Mouse (Mus musculus) limb, embryonic 12.5 days (tissue): Measurements from ENCODE around the gene Slc7a1. TPM values are rescaled to one million over a fixed set of nuclear protein-coding genes. Genes with fewer than 3 reads are reported as not detected.
"Not testable (repeated sequence)": the region's sequence is repeated elsewhere in the genome, so short reads cannot be mapped to it uniquely, and the experiment has no call there.

ENCODE experiments used
- ATAC-seq: fragments of 200-750 bp; cut with Nextera tagmentation; 2 replicates; pipeline ENCODE4 v1.8.0; 2017; ENCODE audit warnings: low read depth, moderate TSS enrichment; ENCODE audit not compliant: insufficient number of reproducible peaks, insufficient read depth, low FRiP score, low TSS enrichment
- H3K27ac ChIP-seq: fragments of 300-500 bp; sonication (generic); 2 replicates; pipeline ENCODE4 v1.5.1; 2016; ENCODE audit warnings: mild to moderate bottlenecking, moderate library complexity
- H3K27me3 ChIP-seq: fragments of 300-500 bp; sonication (generic); 2 replicates; pipeline ENCODE4 v1.6.1; 2016; ENCODE audit warnings: mild to moderate bottlenecking, moderate library complexity
- H3K36me3 ChIP-seq: fragments of 300-500 bp; sonication (generic); 2 replicates; pipeline ENCODE4 v1.6.1; 2016; ENCODE audit warnings: mild to moderate bottlenecking, moderate library complexity
- H3K4me1 ChIP-seq: fragments of 300-500 bp; sonication (generic); replicated peaks from 2 replicates; pipeline ENCODE4 v1.6.1; 2016
- H3K4me2 ChIP-seq: fragments of 300-500 bp; sonication (generic); 2 replicates; pipeline ENCODE4 v1.6.1; 2016; ENCODE audit warnings: mild to moderate bottlenecking, moderate library complexity
- H3K4me3 ChIP-seq: fragments of 300-500 bp; sonication (generic); replicated peaks from 2 replicates; pipeline ENCODE4 v1.5.1; 2016; ENCODE audit warnings: mild to moderate bottlenecking
- H3K9ac ChIP-seq: fragments of 300-500 bp; sonication (generic); replicated peaks from 2 replicates; pipeline ENCODE4 v1.6.1; 2016; ENCODE audit warnings: mild to moderate bottlenecking, moderate library complexity
- H3K9me3 ChIP-seq: fragments of 300-500 bp; sonication (generic); 2 replicates; pipeline ENCODE4 v1.6.1; 2016; ENCODE audit warnings: mild to moderate bottlenecking, moderate library complexity
- WGBS: fragments of 180-500 bp; shearing (Covaris S2); methylation state at CpG from one replicate; pipeline ENCODE4 v1.1.7; 2016; 5-methylcytosine and 5-hydroxymethylcytosine counted together
- polyA plus RNA-seq: library from polyadenylated mRNA; unstranded; fragments of >200 nt; fragmentation: Nextera tagmentation; extraction: Ambion mirVana; gene quantifications from 2 replicates; pipeline ENCODE4 v1.2.1, GENCODE M21; 2016

The Slc7a1 gene
- polyA plus RNA-seq, 1 experiment from 2014 or later = 12.0 TPM

DNA sequence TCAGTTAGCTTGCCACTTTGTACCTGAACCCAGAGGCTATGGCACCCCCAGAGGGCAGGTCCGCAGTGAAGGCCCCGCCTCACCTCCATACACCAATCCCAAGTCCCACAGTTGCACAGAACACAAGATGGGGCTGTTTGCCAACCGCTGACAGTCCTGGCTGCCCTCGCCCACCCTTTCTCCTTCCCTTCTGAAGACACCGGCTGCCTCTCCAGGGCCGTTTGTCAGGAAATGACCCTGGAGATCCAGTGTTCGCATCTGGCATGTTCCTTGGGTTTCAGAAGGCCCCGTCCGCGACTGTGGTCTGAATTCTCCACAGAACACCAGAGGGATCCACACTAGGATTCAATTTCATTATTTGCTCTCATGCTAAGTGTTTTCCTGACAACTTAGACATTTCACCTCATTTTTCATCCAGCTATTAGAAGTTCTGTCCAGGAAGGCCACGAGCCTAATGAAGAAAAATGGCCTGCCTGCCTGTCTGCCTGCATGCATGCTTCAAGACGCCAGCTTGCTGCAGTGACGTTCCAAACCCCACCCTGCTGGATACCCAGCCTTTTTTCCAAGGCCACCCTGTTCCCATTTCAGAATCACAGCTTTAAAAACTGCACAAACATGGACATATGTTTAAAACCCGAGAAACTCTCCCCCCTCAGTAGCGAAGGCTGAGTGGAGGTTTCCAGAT is 50.2 kb downstream of the Slc7a1 start:
- H3K9me3 ChIP-seq = no peaks in the 10 kb centered on the region
- peak; percentile 53; the same call in 1 of the 2 replicates for ATAC-seq
- H3K27me3 ChIP-seq = no peaks in the 10 kb centered on the region
- WGBS = 47% methylated on average over 15 of the region's 15 CpGs
- H3K27ac ChIP-seq = no peak overlapping the region
- no peak overlapping the region for H3K4me3 ChIP-seq
- no peak overlapping the region for H3K4me2 ChIP-seq
- H3K4me1 ChIP-seq = peaks cover 27% of the 10 kb centered on the region
- H3K36me3 ChIP-seq = no peaks in the 10 kb centered on the region
- H3K9ac ChIP-seq = no peak overlapping the region

GRCm38 (mm10) chr5:148348153-148348552 is 51.6 kb downstream of the Slc7a1 start:
- Histone ChIP-seq H3K9ac (no peak overlapping the region), H3K9me3 (no peaks in the 10 kb centered on the region), H3K4me1 (peaks cover 26% of the 10 kb centered on the region), H3K4me3 (no peak overlapping the region), H3K4me2 (no peak overlapping the region), H3K27ac (no peak overlapping the region), H3K27me3 (no peaks in the 10 kb centered on the region), H3K36me3 (no peaks in the 10 kb centered on the region)
- 62% methylated on average over 8 of the region's 8 CpGs for WGBS
- no peak for ATAC-seq

DNA sequence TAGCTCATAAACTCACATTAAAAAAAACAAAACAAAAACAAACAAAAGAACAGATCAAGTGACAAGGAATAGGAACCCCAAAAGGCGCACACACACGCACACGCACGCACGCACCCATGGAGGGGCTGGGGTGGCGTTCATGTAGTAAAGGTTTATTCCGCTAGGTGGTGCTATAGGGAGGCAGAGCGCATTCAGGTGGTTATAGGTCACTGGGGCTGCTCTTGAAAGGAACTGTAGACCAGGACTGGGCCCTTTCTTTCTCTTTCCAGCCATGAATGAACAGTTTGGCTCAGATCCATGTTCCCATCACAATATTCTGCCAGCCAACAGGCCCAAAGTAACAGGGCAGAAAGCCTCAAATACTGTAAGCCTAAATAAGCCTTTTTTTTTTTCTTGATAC is 53.2 kb downstream of the Slc7a1 start:
- 81% methylated on average over 8 of the region's 8 CpGs for WGBS
- H3K4me2 ChIP-seq = no peak overlapping the region
- no peaks in the 10 kb centered on the region for H3K36me3 ChIP-seq

GRCm38 (mm10) chr5:148344374-148344773 is 55.3 kb downstream of the Slc7a1 start:
- Histone ChIP-seq H3K9ac (no peak overlapping the region), H3K4me3 (no peak overlapping the region), H3K36me3 (no peaks in the 10 kb centered on the region), H3K27me3 (no peaks in the 10 kb centered on the region), H3K27ac (peak overlapping the region; percentile 72; the same call in 1 of the 2 replicates), H3K4me2 (no peak overlapping the region), H3K4me1 (peaks cover 31% of the 10 kb centered on the region), H3K9me3 (no peaks in the 10 kb centered on the region)
- 67% methylated on average over 5 of the region's 5 CpGs for WGBS
- no peak for ATAC-seq

More for the DNA sequence above, 53.2 kb downstream of the Slc7a1 start:
- H3K4me3 ChIP-seq = no peak overlapping the region
- no peak overlapping the region for H3K9ac ChIP-seq
- H3K9me3 ChIP-seq = no peaks in the 10 kb centered on the region
- no peaks in the 10 kb centered on the region for H3K27me3 ChIP-seq
- H3K27ac ChIP-seq = no peak overlapping the region
- no peak for ATAC-seq
- peaks cover 39% of the 10 kb centered on the region for H3K4me1 ChIP-seq

DNA sequence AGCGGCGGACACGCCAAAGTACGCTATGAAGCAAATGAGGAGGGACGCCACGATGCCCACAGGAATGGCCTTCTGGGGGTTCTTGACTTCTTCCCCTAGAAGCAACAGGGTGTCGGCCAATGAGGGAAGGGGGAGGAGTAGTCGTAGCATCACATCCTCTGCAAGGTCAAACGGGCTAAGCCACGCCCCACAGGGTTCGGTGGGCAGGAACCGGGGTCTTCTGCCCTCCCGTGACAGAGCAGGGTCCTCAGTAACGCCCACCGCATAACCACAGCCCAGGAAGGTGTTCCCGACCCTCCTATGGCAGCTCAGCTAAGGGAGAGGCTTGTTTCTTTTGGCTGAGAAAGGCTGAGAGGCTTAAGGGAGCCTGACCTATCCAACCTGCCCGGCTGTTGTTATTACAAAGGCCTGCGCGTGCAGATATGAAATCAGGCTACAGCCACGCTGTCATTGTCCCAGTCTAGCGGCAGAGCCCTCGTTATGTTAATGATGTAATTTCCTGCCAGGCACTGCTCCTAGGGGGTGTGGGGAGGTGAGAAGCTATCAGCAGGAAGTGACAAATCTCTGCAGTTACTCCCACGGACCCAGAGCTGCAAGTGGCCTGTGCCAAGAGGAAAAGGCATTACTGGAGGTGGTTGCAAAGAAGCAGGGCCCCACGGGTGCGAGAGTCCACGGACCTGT is 57.5 kb downstream of the Slc7a1 start:
- H3K9ac ChIP-seq = peak overlapping the region; percentile 34; the same call in 1 of the 2 replicates
- no peaks in the 10 kb centered on the region for H3K36me3 ChIP-seq
- peak overlapping the region; percentile 83 for H3K27ac ChIP-seq
- H3K4me2 ChIP-seq = peak overlapping the region; percentile 53
- H3K4me3 ChIP-seq = peak overlapping the region; percentile 28
- no peaks in the 10 kb centered on the region for H3K9me3 ChIP-seq
- 26% methylated on average over 26 of the region's 26 CpGs for WGBS
- H3K4me1 ChIP-seq = peaks cover 25% of the 10 kb centered on the region
- H3K27me3 ChIP-seq = no peaks in the 10 kb centered on the region
- ATAC-seq = peak; percentile 52; the same call in 1 of the 2 replicates

DNA sequence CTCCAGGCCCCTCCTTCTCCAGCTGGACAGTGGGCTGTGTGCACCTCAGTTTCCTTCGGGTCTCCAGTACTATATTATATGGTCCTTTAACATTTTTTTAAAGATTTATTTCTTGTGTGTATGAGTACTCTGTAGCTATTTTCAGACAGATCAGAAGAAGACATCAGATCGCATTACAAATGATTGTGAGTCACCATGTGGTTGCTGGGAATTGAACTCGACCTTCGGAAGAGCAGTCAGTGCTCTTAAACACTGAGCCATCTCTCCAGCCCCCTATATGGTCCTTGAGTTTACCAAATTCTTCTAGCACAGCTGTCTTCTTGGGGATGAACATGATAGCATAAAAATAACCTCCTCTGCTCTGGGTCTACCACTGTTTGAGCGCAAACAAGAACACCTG is 60.6 kb downstream of the Slc7a1 start:
- H3K4me3 ChIP-seq = no peak overlapping the region
- 91% methylated on average over 5 of the region's 5 CpGs for WGBS
- H3K36me3 ChIP-seq = peaks cover 17% of the 10 kb centered on the region; the same call in 1 of the 2 replicates
- peaks cover 22% of the 10 kb centered on the region for H3K4me1 ChIP-seq
- H3K9me3 ChIP-seq = no peaks in the 10 kb centered on the region
- H3K4me2 ChIP-seq = no peak overlapping the region
- no peak overlapping the region for H3K9ac ChIP-seq
- H3K27me3 ChIP-seq = no peaks in the 10 kb centered on the region
- H3K27ac ChIP-seq = no peak overlapping the region
- no peak for ATAC-seq

DNA sequence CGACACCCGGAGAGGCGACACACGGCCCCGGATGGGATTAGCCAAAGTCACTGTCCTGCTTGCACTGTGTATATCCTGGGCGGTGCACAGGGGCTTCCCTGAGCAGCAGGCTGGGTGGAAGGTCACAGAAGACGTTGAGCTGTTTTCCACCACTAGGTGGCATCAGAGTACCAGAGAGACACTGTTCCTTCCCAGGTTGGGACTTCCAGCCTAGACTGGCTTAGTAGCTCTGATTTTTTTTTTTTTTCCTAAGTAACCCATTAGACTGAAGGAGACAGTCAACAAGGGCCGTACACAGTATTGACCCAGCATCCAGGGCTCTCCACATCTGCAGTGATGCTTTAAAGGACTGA is 67.1 kb downstream of the Slc7a1 start:
- H3K4me3 ChIP-seq = no peak overlapping the region
- no peak overlapping the region for H3K9ac ChIP-seq
- peak; percentile 65 for ATAC-seq
- H3K4me1 ChIP-seq = peaks cover 10% of the 10 kb centered on the region
- no peaks in the 10 kb centered on the region for H3K27me3 ChIP-seq
- no peaks in the 10 kb centered on the region for H3K9me3 ChIP-seq
- 30% methylated on average over 8 of the region's 8 CpGs for WGBS
- H3K4me2 ChIP-seq = no peak overlapping the region
- peaks cover 36% of the 10 kb centered on the region; the same call in 1 of the 2 replicates for H3K36me3 ChIP-seq
- no peak overlapping the region for H3K27ac ChIP-seq

DNA sequence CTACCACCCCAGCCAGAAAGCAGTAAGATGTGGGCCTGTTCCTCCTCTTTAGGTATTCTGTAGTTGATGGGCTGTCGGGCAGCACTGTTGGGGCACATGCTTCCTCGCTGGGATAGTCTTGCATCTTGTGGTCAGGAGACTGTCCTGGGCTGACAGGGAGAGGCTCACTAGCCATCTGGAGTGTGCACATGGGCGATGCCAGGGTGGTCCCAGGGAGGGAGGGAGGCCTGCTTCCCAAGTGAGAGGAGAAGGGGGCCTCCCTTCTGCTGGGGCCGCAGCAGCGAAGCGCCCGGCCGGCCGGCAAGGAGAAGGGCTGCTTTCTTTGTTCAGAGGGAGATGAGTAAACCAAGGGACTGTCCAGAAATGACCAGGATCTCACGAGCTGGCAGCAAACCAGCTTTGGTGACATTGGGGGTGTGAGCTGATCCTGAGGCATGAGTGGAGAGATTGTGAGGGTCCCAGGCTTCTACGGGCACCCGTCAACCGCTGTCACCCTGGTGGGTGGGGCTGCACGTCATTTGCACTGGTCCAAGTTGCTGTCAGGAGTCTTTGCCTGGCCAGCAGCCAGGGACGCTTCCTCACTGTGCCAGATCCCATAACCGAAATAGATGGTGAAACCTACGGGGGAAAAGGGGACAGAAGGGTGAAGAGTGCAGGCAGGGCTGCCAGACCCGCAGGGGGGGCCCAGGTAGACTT is 67.6 kb downstream of the Slc7a1 start:
- ATAC-seq = no peak
- WGBS = 89% methylated on average over 18 of the region's 18 CpGs

DNA sequence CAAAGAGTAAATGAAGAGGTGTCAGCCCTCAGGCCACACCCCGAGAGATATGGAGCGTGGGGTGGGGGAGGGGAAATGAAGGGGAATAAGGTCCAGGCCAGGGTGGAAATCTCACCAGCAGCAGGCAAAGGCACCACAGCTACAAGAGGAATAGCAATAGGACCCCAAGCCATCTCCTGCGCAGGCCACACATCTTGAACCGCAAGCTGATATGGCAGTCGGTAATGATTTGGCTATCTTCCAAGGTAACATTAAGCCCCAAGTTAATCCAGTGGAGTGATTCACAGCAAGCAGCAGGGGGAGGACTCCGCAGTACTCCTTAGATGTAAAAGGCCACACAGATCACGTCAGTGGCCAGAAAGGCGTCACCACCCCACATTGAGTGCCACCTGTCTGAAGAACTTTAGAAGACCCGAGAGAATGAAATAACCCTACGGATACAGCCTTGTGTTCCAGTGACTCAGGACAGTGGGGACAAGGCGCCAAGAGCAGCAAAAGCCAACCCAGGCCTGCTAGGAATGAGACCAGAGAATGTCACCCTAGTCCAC is 68.4 kb downstream of the Slc7a1 start:
- no peak overlapping the region for H3K27ac ChIP-seq
- ATAC-seq = no peak
- H3K36me3 ChIP-seq = peaks cover 34% of the 10 kb centered on the region; the same call in 1 of the 2 replicates
- 85% methylated on average over 11 of the region's 11 CpGs for WGBS
- no peak overlapping the region for H3K4me2 ChIP-seq
- no peak overlapping the region for H3K4me3 ChIP-seq
- H3K9ac ChIP-seq = no peak overlapping the region
- no peaks in the 10 kb centered on the region for H3K9me3 ChIP-seq
- H3K27me3 ChIP-seq = no peaks in the 10 kb centered on the region
- peaks cover 17% of the 10 kb centered on the region for H3K4me1 ChIP-seq

More for the DNA sequence above, 67.6 kb downstream of the Slc7a1 start:
- H3K4me2 ChIP-seq = no peak overlapping the region
- H3K4me3 ChIP-seq = no peak overlapping the region
- H3K27ac ChIP-seq = no peak overlapping the region
- H3K9me3 ChIP-seq = no peaks in the 10 kb centered on the region
- H3K27me3 ChIP-seq = no peaks in the 10 kb centered on the region
- H3K4me1 ChIP-seq = peaks cover 13% of the 10 kb centered on the region
- peaks cover 36% of the 10 kb centered on the region; the same call in 1 of the 2 replicates for H3K36me3 ChIP-seq
- H3K9ac ChIP-seq = no peak overlapping the region

GRCm38 (mm10) chr5:148328982-148329381 is 70.7 kb downstream of the Slc7a1 start:
- 84% methylated on average over 3 of the region's 3 CpGs for WGBS
- Histone ChIP-seq H3K9ac (no peak overlapping the region), H3K27me3 (no peaks in the 10 kb centered on the region), H3K4me1 (peaks cover 17% of the 10 kb centered on the region), H3K4me3 (no peak overlapping the region), H3K9me3 (no peaks in the 10 kb centered on the region), H3K4me2 (no peak overlapping the region), H3K27ac (no peak overlapping the region), H3K36me3 (peaks cover 19% of the 10 kb centered on the region; the same call in 1 of the 2 replicates)
- no peak for ATAC-seq

- 94% methylated on average over 9 of the region's 9 CpGs for WGBS
- H3K9me3 ChIP-seq, H3K4me3 ChIP-seq, H3K9ac ChIP-seq, ATAC-seq, H3K4me2 ChIP-seq, H3K36me3 ChIP-seq, H3K27me3 ChIP-seq, H3K27ac ChIP-seq: not testable (repeated sequence)
- peaks cover 17% of the 10 kb centered on the region for H3K4me1 ChIP-seq
These were observed 73.4 kb downstream of the Slc7a1 start for GRCm38 (mm10) chr5:148326295-148326694.
